Mouse (Mus musculus): Measurements from ENCODE around the gene Wdr26.

The Wdr26 gene

GRCm38 (mm10) chr1:181211920-181212633, at the start of gene Wdr26:
Gene Wdr26, minus strand, starts transcription at chr1:181212001.
- DNase-seq (ENCODE audit: low spot score), result peak; percentile 79

- no peak for DNase-seq (ENCODE audit: low spot score)
Observed at GRCm38 (mm10) chr1:181260949-181261696, 49.3 kb upstream of the Wdr26 start.

GRCm38 (mm10) chr1:181260422-181260821, 48.6 kb upstream of the Wdr26 start:
- no peak for DNase-seq (ENCODE audit: low spot score)

- DNase-seq (ENCODE audit: low spot score), result no peak
Observed at GRCm38 (mm10) chr1:181259626-181260410, 48.0 kb upstream of the Wdr26 start.

GRCm38 (mm10) chr1:181259056-181259455, 47.3 kb upstream of the Wdr26 start:
- no peak for DNase-seq (ENCODE audit: low spot score)

GRCm38 (mm10) chr1:181258616-181259015, 46.8 kb upstream of the Wdr26 start:
- no peak for DNase-seq (ENCODE audit: low spot score)

GRCm38 (mm10) chr1:181257585-181258555, 46.1 kb upstream of the Wdr26 start:
- DNase-seq (ENCODE audit: low spot score), result no peak

- no peak for DNase-seq (ENCODE audit: low spot score)
Observed at GRCm38 (mm10) chr1:181256689-181257584, 45.1 kb upstream of the Wdr26 start.

GRCm38 (mm10) chr1:181255891-181256688, 44.3 kb upstream of the Wdr26 start:
- DNase-seq (ENCODE audit: low spot score), result no peak

- no peak for DNase-seq (ENCODE audit: low spot score)
Observed at GRCm38 (mm10) chr1:181255450-181255849, 43.6 kb upstream of the Wdr26 start.

- no peak for DNase-seq (ENCODE audit: low spot score)
Observed at GRCm38 (mm10) chr1:181251624-181252023, 39.8 kb upstream of the Wdr26 start.

- no peak for DNase-seq (ENCODE audit: low spot score)
Observed at GRCm38 (mm10) chr1:181250961-181251360, 39.2 kb upstream of the Wdr26 start.

- no peak for DNase-seq (ENCODE audit: low spot score)
Observed at GRCm38 (mm10) chr1:181249537-181249936, 37.7 kb upstream of the Wdr26 start.

- DNase-seq (ENCODE audit: low spot score), result no peak
Observed at GRCm38 (mm10) chr1:181247175-181247574, 35.4 kb upstream of the Wdr26 start.

GRCm38 (mm10) chr1:181246487-181247138, 34.8 kb upstream of the Wdr26 start:
- DNase-seq (ENCODE audit: low spot score), result no peak

- no peak for DNase-seq (ENCODE audit: low spot score)
Observed at GRCm38 (mm10) chr1:181245554-181246486, 34.0 kb upstream of the Wdr26 start.

- DNase-seq (ENCODE audit: low spot score), result no peak
Observed at GRCm38 (mm10) chr1:181245067-181245466, 33.3 kb upstream of the Wdr26 start.

GRCm38 (mm10) chr1:181241185-181241584, 29.4 kb upstream of the Wdr26 start:
- no peak for DNase-seq (ENCODE audit: low spot score)
